In genomic region chr8:111538194-111538593, GRCm38 (mm10) we compare ENCODE assay signal across 8 mouse cellular contexts. TPM values are rescaled to one million over a fixed set of nuclear protein-coding genes. Genes with fewer than 3 reads are reported as not detected.
A peak's percentile ranks its signal among the peaks of the same experiment; 100 is the strongest.
DNase-seq lines count a peak whose midpoint lies in the region; ATAC-seq lines count a peak whose summit lies in the region.

No protein-coding gene starts in this region.

- H3K4me3 ChIP-seq in heart, embryonic 15.5 days: peak overlapping the region; percentile 87
- H3K4me3 ChIP-seq in midbrain, embryonic 12.5 days: peak overlapping the region; percentile 98

- H3K9ac ChIP-seq in heart, embryonic 15.5 days: peak overlapping the region; percentile 95
- H3K9ac ChIP-seq in midbrain, embryonic 12.5 days (replicated peaks): peak overlapping the region; percentile 98

- H3K27me3 ChIP-seq in heart, embryonic 15.5 days: no peaks in the 10 kb centered on the region
- no peaks in the 10 kb centered on the region for H3K27me3 ChIP-seq in midbrain, embryonic 12.5 days

- WGBS in heart, embryonic 15.5 days: 16% methylated on average over 2 of the region's 2 CpGs
- 6% methylated on average over 2 of the region's 2 CpGs for WGBS in midbrain, embryonic 12.5 days

- DNase-seq in monocyte, adult 2 months (ENCODE audit: low read depth in 1 of 2, low spot score in 2 of 2): peak; percentile 42 to 44
- DNase-seq in cerebellum, postnatal 10 days: peak; percentile 62 to 68
- peak; percentile 37 to 48 for DNase-seq in kidney, postnatal 36 days
- DNase-seq in layer of hippocampus, postnatal 14 days (ENCODE audit: low spot score in 2 of 2): no peak
- no peak for DNase-seq in ovary, postnatal 10 days (ENCODE audit: low spot score)

- no peak for ATAC-seq in monocyte, adult 5-6 weeks (replicated peaks; ENCODE audit: insufficient number of reproducible peaks, low FRiP score, low TSS enrichment, poor library complexity, severe bottlenecking)
- no peak for ATAC-seq in heart, embryonic 15.5 days (replicated peaks; ENCODE audit: insufficient number of reproducible peaks, insufficient read depth, low FRiP score, low read depth)
- no peak for ATAC-seq in midbrain, embryonic 12.5 days (ENCODE audit: low FRiP score, low read depth)

- peak overlapping the region; percentile 94 for H3K27ac ChIP-seq in heart, embryonic 15.5 days
- no peak overlapping the region for H3K27ac ChIP-seq in midbrain, embryonic 12.5 days (replicated peaks)

- no peaks in the 10 kb centered on the region for H3K9me3 ChIP-seq in heart, embryonic 15.5 days (replicated peaks)
- H3K9me3 ChIP-seq in midbrain, embryonic 12.5 days: no peaks in the 10 kb centered on the region

- peaks cover 37% of the 10 kb centered on the region for H3K4me1 ChIP-seq in heart, embryonic 15.5 days (replicated peaks)
- H3K4me1 ChIP-seq in midbrain, embryonic 12.5 days: peaks cover 39% of the 10 kb centered on the region

- H3K4me2 ChIP-seq in heart, embryonic 15.5 days: peak overlapping the region; percentile 87
- H3K4me2 ChIP-seq in midbrain, embryonic 12.5 days (replicated peaks): peak overlapping the region; percentile 82

- H3K36me3 ChIP-seq in heart, embryonic 15.5 days: no peaks in the 10 kb centered on the region
- peaks cover 4% of the 10 kb centered on the region; the same call in 1 of the 2 replicates for H3K36me3 ChIP-seq in midbrain, embryonic 12.5 days

RNA-seq across cellular contexts. Expression of gene Znrf1, which starts 2.3 kb away (rescaled TPM):
- total RNA-seq in monocyte, adult 5-6 weeks (2017): 25.0 to 32.6 TPM (median 27.0 TPM) in 3 replicates
- polyA plus RNA-seq in heart, embryonic 15.5 days (2015; fragmentation: Nextera tagmentation; extraction: Ambion mirVana): 21.9 and 31.0 TPM in 2 replicates
- polyA plus RNA-seq in midbrain, embryonic 12.5 days (2016; fragmentation: Nextera tagmentation; extraction: Ambion mirVana): 86.3 and 91.6 TPM in 2 replicates
- 100 to 1,000 TPM; 116 to 123 TPM for total RNA-seq in layer of hippocampus, postnatal 14 days (2021)

RNA-seq across cellular contexts. Expression of gene Wdr59, which starts 16.3 kb away (rescaled TPM):
- total RNA-seq in monocyte, adult 5-6 weeks (2017): 2.0 to 3.9 TPM (median 2.7 TPM) in 3 replicates
- polyA plus RNA-seq in heart, embryonic 15.5 days (2015; fragmentation: Nextera tagmentation; extraction: Ambion mirVana): 3.4 and 4.4 TPM in 2 replicates
- 5.7 and 6.0 TPM in 2 replicates for polyA plus RNA-seq in midbrain, embryonic 12.5 days (2016; fragmentation: Nextera tagmentation; extraction: Ambion mirVana)
- 10 to 100 TPM; 26.6 to 28.3 TPM for total RNA-seq in layer of hippocampus, postnatal 14 days (2021)

Comparison
In these comparisons a context has a peak if more than half of its experiments do, and no peak if none do; other contexts are left out.
1. DNase-seq: peak in monocyte, adult 2 months (2 of 2), cerebellum, postnatal 10 days (2 of 2) and kidney, postnatal 36 days (2 of 2); none in layer of hippocampus, postnatal 14 days (0 of 2) and ovary, postnatal 10 days (single experiment).